Mouse (Mus musculus): ENCODE measurements around the gene Foxd1. TPM values are rescaled to one million over a fixed set of nuclear protein-coding genes. Genes with fewer than 3 reads are reported as not detected.
A peak's percentile ranks its signal among the peaks of the same experiment; 100 is the strongest.

Foxd1 gene
- polyA plus RNA-seq (2015; fragmentation: Nextera tagmentation; extraction: Ambion mirVana) = not detected in 2 replicates

GRCm38 (mm10) chr13:98354090-98354801 lies at the start of gene Foxd1:
Foxd1 (plus strand) TSS chr13:98354242.
- Histone ChIP-seq H3K4me3 (ENCODE audit: low read length) (peak within 1 kb of the TSS; percentile 56), H3K27ac (ENCODE audit: low read length) (no peak within 1 kb of the TSS), H3K9me3 (replicated peaks; ENCODE audit: control insufficient read depth, low read length) (no peaks in the 10 kb centered on the region), H3K9ac (ENCODE audit: low read length) (no peak within 1 kb of the TSS; the same call in 1 of the 2 replicates), H3K27me3 (ENCODE audit: control insufficient read depth, insufficient read depth, low read length) (peaks cover 80% of the 10 kb centered on the region), H3K4me1 (ENCODE audit: control insufficient read depth, insufficient read depth, low read length) (peaks cover 16% of the 10 kb centered on the region), H3K36me3 (ENCODE audit: control insufficient read depth, insufficient read depth) (no peaks in the 10 kb centered on the region), H3K4me2 (ENCODE audit: low read depth, low read length) (peak within 1 kb of the TSS; percentile 81)
- ATAC-seq (replicated peaks; ENCODE audit: extremely low read depth, insufficient read depth, low FRiP score) = peak; percentile 89
- WGBS = under 1% methylated on average over 73 of the region's 76 CpGs

GRCm38 (mm10) chr13:98305257-98305656 lies 48.8 kb upstream of the Foxd1 start:
- no peak overlapping the region for H3K4me3 ChIP-seq (ENCODE audit: low read length)
- H3K27ac ChIP-seq (ENCODE audit: low read length) = no peak overlapping the region
- no peak overlapping the region for H3K9ac ChIP-seq (ENCODE audit: low read length)
- H3K4me1 ChIP-seq (ENCODE audit: control insufficient read depth, insufficient read depth, low read length) = peaks cover 8% of the 10 kb centered on the region
- 88% methylated on average over 9 of the region's 9 CpGs for WGBS
- no peak for ATAC-seq (replicated peaks; ENCODE audit: extremely low read depth, insufficient read depth, low FRiP score)
- no peaks in the 10 kb centered on the region for H3K27me3 ChIP-seq (ENCODE audit: control insufficient read depth, insufficient read depth, low read length)
- H3K9me3 ChIP-seq (replicated peaks; ENCODE audit: control insufficient read depth, low read length) = no peaks in the 10 kb centered on the region
- H3K4me2 ChIP-seq (ENCODE audit: low read depth, low read length) = no peak overlapping the region
- peaks cover 10% of the 10 kb centered on the region; the same call in 1 of the 2 replicates for H3K36me3 ChIP-seq (ENCODE audit: control insufficient read depth, insufficient read depth)

- H3K9ac ChIP-seq (ENCODE audit: low read length) = no peak overlapping the region; the same call in 1 of the 2 replicates
Measured at GRCm38 (mm10) chr13:98306393-98306792, 47.6 kb upstream of the Foxd1 start.

DNA sequence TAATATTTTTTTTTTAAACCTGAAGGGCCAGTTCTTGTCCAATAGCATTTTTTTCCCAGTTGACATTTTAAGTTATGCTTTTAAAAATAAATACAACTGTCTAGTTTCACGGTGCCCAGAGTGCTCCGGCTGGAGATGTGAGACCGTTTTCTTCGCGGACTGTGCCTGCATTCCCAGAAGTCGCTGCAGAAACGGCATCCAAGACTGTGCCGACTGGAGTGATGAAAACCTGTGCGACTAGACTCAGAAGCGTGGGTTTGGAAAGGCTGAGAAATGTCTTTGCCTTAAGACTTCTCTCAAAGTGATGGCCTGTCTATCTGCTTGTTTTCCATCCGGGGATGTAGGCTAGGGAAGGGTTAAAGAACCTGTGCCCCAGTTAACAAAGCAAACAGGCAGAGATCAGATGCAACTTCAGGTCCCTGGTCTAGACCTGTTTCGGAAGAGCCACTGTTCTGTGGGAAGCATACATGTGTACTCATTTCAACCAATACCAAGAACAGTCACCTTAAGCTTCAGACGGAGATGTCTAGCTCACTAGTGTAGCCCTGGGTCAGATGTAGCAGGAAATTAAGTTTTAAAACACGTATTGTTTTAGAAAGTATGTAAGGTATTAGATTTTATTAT lies 47.1 kb upstream of the Foxd1 start:
- Histone ChIP-seq H3K27me3 (ENCODE audit: control insufficient read depth, insufficient read depth, low read length) (no peaks in the 10 kb centered on the region), H3K4me2 (ENCODE audit: low read depth, low read length) (0 out of 2 replicates have a peak overlapping the region, but pooled peaks have one; percentile 4), H3K36me3 (ENCODE audit: control insufficient read depth, insufficient read depth) (peaks cover 26% of the 10 kb centered on the region), H3K9me3 (replicated peaks; ENCODE audit: control insufficient read depth, low read length) (no peaks in the 10 kb centered on the region), H3K4me3 (ENCODE audit: low read length) (no peak overlapping the region), H3K4me1 (ENCODE audit: control insufficient read depth, insufficient read depth, low read length) (peaks cover 10% of the 10 kb centered on the region), H3K27ac (ENCODE audit: low read length) (peak overlapping the region; percentile 22; the same call in 1 of the 2 replicates), H3K9ac (ENCODE audit: low read length) (no peak overlapping the region; the same call in 1 of the 2 replicates)
- ATAC-seq (replicated peaks; ENCODE audit: extremely low read depth, insufficient read depth, low FRiP score) = no peak
- WGBS = 32% methylated on average over 14 of the region's 14 CpGs

More at GRCm38 (mm10) chr13:98306393-98306792, 47.6 kb upstream of the Foxd1 start:
- no peak overlapping the region for H3K4me2 ChIP-seq (ENCODE audit: low read depth, low read length)
- no peaks in the 10 kb centered on the region for H3K9me3 ChIP-seq (replicated peaks; ENCODE audit: control insufficient read depth, low read length)
- no peak overlapping the region for H3K4me3 ChIP-seq (ENCODE audit: low read length)
- peaks cover 20% of the 10 kb centered on the region for H3K36me3 ChIP-seq (ENCODE audit: control insufficient read depth, insufficient read depth)
- H3K27me3 ChIP-seq (ENCODE audit: control insufficient read depth, insufficient read depth, low read length) = no peaks in the 10 kb centered on the region
- no peak overlapping the region for H3K27ac ChIP-seq (ENCODE audit: low read length)
- peaks cover 8% of the 10 kb centered on the region for H3K4me1 ChIP-seq (ENCODE audit: control insufficient read depth, insufficient read depth, low read length)
- no peak for ATAC-seq (replicated peaks; ENCODE audit: extremely low read depth, insufficient read depth, low FRiP score)
- WGBS = 31% methylated on average over 5 of the region's 5 CpGs

- Histone ChIP-seq H3K27me3 (ENCODE audit: control insufficient read depth, insufficient read depth, low read length) (no peaks in the 10 kb centered on the region), H3K9me3 (replicated peaks; ENCODE audit: control insufficient read depth, low read length) (no peaks in the 10 kb centered on the region), H3K4me2 (ENCODE audit: low read depth, low read length) (no peak overlapping the region), H3K36me3 (ENCODE audit: control insufficient read depth, insufficient read depth) (peaks cover 35% of the 10 kb centered on the region), H3K27ac (ENCODE audit: low read length) (no peak overlapping the region), H3K9ac (ENCODE audit: low read length) (no peak overlapping the region), H3K4me1 (ENCODE audit: control insufficient read depth, insufficient read depth, low read length) (peaks cover 10% of the 10 kb centered on the region), H3K4me3 (ENCODE audit: low read length) (no peak overlapping the region)
- 78% methylated on average over 5 of the region's 5 CpGs for WGBS
- no peak for ATAC-seq (replicated peaks; ENCODE audit: extremely low read depth, insufficient read depth, low FRiP score)
Measured at GRCm38 (mm10) chr13:98308004-98308403, 46.0 kb upstream of the Foxd1 start.

- Histone ChIP-seq H3K9me3 (replicated peaks; ENCODE audit: control insufficient read depth, low read length) (no peaks in the 10 kb centered on the region), H3K9ac (ENCODE audit: low read length) (no peak overlapping the region), H3K4me3 (ENCODE audit: low read length) (no peak overlapping the region), H3K4me2 (ENCODE audit: low read depth, low read length) (no peak overlapping the region), H3K27me3 (ENCODE audit: control insufficient read depth, insufficient read depth, low read length) (no peaks in the 10 kb centered on the region), H3K36me3 (ENCODE audit: control insufficient read depth, insufficient read depth) (peaks cover 40% of the 10 kb centered on the region), H3K27ac (ENCODE audit: low read length) (no peak overlapping the region), H3K4me1 (ENCODE audit: control insufficient read depth, insufficient read depth, low read length) (peaks cover 10% of the 10 kb centered on the region)
- WGBS = 77% methylated on average over 4 of the region's 4 CpGs
- no peak for ATAC-seq (replicated peaks; ENCODE audit: extremely low read depth, insufficient read depth, low FRiP score)
Measured at GRCm38 (mm10) chr13:98308724-98309123, 45.3 kb upstream of the Foxd1 start.

- Histone ChIP-seq H3K27me3 (ENCODE audit: control insufficient read depth, insufficient read depth, low read length) (no peaks in the 10 kb centered on the region), H3K36me3 (ENCODE audit: control insufficient read depth, insufficient read depth) (peaks cover 40% of the 10 kb centered on the region), H3K27ac (ENCODE audit: low read length) (no peak overlapping the region), H3K9me3 (replicated peaks; ENCODE audit: control insufficient read depth, low read length) (no peaks in the 10 kb centered on the region), H3K9ac (ENCODE audit: low read length) (no peak overlapping the region), H3K4me2 (ENCODE audit: low read depth, low read length) (no peak overlapping the region), H3K4me1 (ENCODE audit: control insufficient read depth, insufficient read depth, low read length) (peaks cover 21% of the 10 kb centered on the region), H3K4me3 (ENCODE audit: low read length) (no peak overlapping the region)
- 85% methylated on average over 5 of the region's 5 CpGs for WGBS
- ATAC-seq (replicated peaks; ENCODE audit: extremely low read depth, insufficient read depth, low FRiP score) = no peak
Measured at GRCm38 (mm10) chr13:98311597-98311996, 42.4 kb upstream of the Foxd1 start.

DNA sequence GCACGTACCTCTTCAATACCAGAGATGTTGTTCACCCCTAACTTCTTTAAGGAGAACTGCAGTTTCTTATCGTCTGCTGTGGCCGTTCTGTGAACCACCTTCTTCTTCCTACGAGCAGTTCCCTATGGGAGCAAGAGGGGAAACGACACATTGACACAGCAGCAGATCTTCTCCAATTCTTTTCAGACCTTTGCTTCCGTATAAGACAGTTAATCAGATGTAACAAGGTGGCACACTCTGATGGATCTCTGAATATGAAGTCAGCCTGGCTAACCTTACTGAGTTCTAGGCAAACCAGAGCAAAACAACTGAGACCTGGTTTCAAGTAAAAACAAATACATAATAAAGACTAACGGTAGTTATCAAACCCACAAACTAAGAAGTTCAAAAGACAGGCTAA lies 40.4 kb upstream of the Foxd1 start:
- H3K36me3 ChIP-seq (ENCODE audit: control insufficient read depth, insufficient read depth) = peaks cover 39% of the 10 kb centered on the region
- WGBS = 71% methylated on average over 7 of the region's 7 CpGs
- no peak overlapping the region for H3K4me2 ChIP-seq (ENCODE audit: low read depth, low read length)
- no peak overlapping the region for H3K9ac ChIP-seq (ENCODE audit: low read length)
- ATAC-seq (replicated peaks; ENCODE audit: extremely low read depth, insufficient read depth, low FRiP score) = no peak
- H3K4me1 ChIP-seq (ENCODE audit: control insufficient read depth, insufficient read depth, low read length) = peaks cover 19% of the 10 kb centered on the region
- no peaks in the 10 kb centered on the region for H3K9me3 ChIP-seq (replicated peaks; ENCODE audit: control insufficient read depth, low read length)
- no peaks in the 10 kb centered on the region for H3K27me3 ChIP-seq (ENCODE audit: control insufficient read depth, insufficient read depth, low read length)
- H3K27ac ChIP-seq (ENCODE audit: low read length) = no peak overlapping the region
- no peak overlapping the region for H3K4me3 ChIP-seq (ENCODE audit: low read length)

DNA sequence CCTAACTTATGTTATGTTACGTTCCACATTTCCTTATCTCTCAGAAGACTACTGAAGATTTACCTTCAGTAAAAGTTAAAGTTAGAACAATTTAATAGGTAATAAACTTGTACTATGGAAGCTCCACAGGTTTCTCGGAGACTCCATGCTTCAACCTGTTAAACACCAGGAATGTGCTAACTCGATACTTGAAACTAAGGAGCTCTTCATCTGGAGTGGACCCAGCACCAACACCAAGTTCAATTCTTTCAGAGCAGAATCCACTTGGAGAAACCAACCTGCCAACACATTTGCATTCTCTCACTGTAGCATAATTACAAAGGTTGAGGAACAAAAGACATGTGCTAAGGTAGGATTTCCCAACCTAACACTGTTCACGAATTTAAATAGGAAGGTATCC lies 38.9 kb upstream of the Foxd1 start:
- 48% methylated on average over 4 of the region's 4 CpGs for WGBS
- no peak for ATAC-seq (replicated peaks; ENCODE audit: extremely low read depth, insufficient read depth, low FRiP score)
- Histone ChIP-seq H3K4me1 (ENCODE audit: control insufficient read depth, insufficient read depth, low read length) (peaks cover 19% of the 10 kb centered on the region), H3K4me2 (ENCODE audit: low read depth, low read length) (peak overlapping the region; percentile 27), H3K9ac (ENCODE audit: low read length) (peak overlapping the region; percentile 38; the same call in 1 of the 2 replicates), H3K27me3 (ENCODE audit: control insufficient read depth, insufficient read depth, low read length) (no peaks in the 10 kb centered on the region), H3K36me3 (ENCODE audit: control insufficient read depth, insufficient read depth) (peaks cover 31% of the 10 kb centered on the region), H3K27ac (ENCODE audit: low read length) (no peak overlapping the region), H3K4me3 (ENCODE audit: low read length) (no peak overlapping the region), H3K9me3 (replicated peaks; ENCODE audit: control insufficient read depth, low read length) (no peaks in the 10 kb centered on the region)

All from heart, embryonic 16.5 days (tissue).